Mouse (Mus musculus) forebrain, embryonic 13.5 days (tissue): ENCODE results near the gene Irs1. TPM values are rescaled to one million over a fixed set of nuclear protein-coding genes. Genes with fewer than 3 reads are reported as not detected.

Experiments used
- ATAC-seq: fragments of 200-750 bp; cut with Nextera tagmentation; 2 replicates; pipeline ENCODE4 v1.8.0; 2017
- H3K27ac ChIP-seq: fragments of 300-500 bp; sonication (generic); 2 replicates; pipeline ENCODE4 v1.5.1; 2015; ENCODE audit warnings: inconsistent platforms, mild to moderate bottlenecking, moderate library complexity
- H3K27me3 ChIP-seq: fragments of 300-500 bp; sonication (generic); 2 replicates; pipeline ENCODE4 v1.6.1; 2015; ENCODE audit warnings: mild to moderate bottlenecking, inconsistent platforms
- H3K36me3 ChIP-seq: fragments of 300-500 bp; sonication (generic); 2 replicates; pipeline ENCODE4 v1.6.1; 2015; ENCODE audit warnings: mild to moderate bottlenecking, inconsistent platforms; ENCODE audit not compliant: poor library complexity, severe bottlenecking
- H3K4me1 ChIP-seq: fragments of 300-500 bp; sonication (generic); 2 replicates; pipeline ENCODE4 v1.6.1; 2015; ENCODE audit warnings: inconsistent platforms
- H3K4me2 ChIP-seq: fragments of 300-500 bp; sonication (generic); 2 replicates; pipeline ENCODE4 v1.6.1; 2015; ENCODE audit warnings: inconsistent platforms, mild to moderate bottlenecking, moderate library complexity
- H3K4me3 ChIP-seq: fragments of 300-500 bp; sonication (generic); 2 replicates; pipeline ENCODE4 v1.5.1; 2015; ENCODE audit warnings: mild to moderate bottlenecking, inconsistent platforms
- H3K9ac ChIP-seq: fragments of 300-500 bp; sonication (generic); 2 replicates; pipeline ENCODE4 v1.6.1; 2015; ENCODE audit warnings: mild to moderate bottlenecking, inconsistent platforms
- H3K9me3 ChIP-seq: fragments of 300-500 bp; sonication (generic); replicated peaks from 2 replicates; pipeline ENCODE4 v1.6.1; 2016; ENCODE audit warnings: inconsistent platforms
- WGBS: fragments of 180-500 bp; shearing (Covaris S2); methylation state at CpG from one replicate; pipeline ENCODE4 v1.1.7; 2015; 5-methylcytosine and 5-hydroxymethylcytosine counted together
- polyA plus RNA-seq: library from polyadenylated mRNA; unstranded; fragments of >200 nt; fragmentation: Nextera tagmentation; extraction: Ambion mirVana; gene quantifications from 2 replicates; pipeline ENCODE4 v1.2.1, GENCODE M21; 2015

The Irs1 gene
- polyA plus RNA-seq, 1 experiment from 2014 or later, result 9.0 TPM

- WGBS, result 62% methylated on average over 22 of the region's 22 CpGs
- ATAC-seq, result no peak
Measured at GRCm38 (mm10) chr1:82287052-82287775, 4.0 kb downstream of the Irs1 start.

GRCm38 (mm10) chr1:82286190-82287051 lies 4.8 kb downstream of the Irs1 start:
- WGBS, result 13% methylated on average over 15 of the region's 15 CpGs

More at GRCm38 (mm10) chr1:82287052-82287775, 4.0 kb downstream of the Irs1 start:
- Histone ChIP-seq H3K9me3 (no peaks in the 10 kb centered on the region), H3K27me3 (no peaks in the 10 kb centered on the region), H3K27ac (peak overlapping the region; percentile 57; the same call in 1 of the 2 replicates), H3K4me2 (peak overlapping the region; percentile 87), H3K9ac (peak overlapping the region; percentile 74), H3K4me1 (peaks cover 70% of the 10 kb centered on the region), H3K36me3 (peaks cover 22% of the 10 kb centered on the region), H3K4me3 (peak overlapping the region; percentile 78)

GRCm38 (mm10) chr1:82285461-82286189 lies 5.6 kb downstream of the Irs1 start:
- H3K36me3 ChIP-seq, result peaks cover 22% of the 10 kb centered on the region
- peak overlapping the region; percentile 78 for H3K4me3 ChIP-seq
- no peak for ATAC-seq
- no peaks in the 10 kb centered on the region for H3K27me3 ChIP-seq
- peak overlapping the region; percentile 87 for H3K4me2 ChIP-seq
- H3K9me3 ChIP-seq, result no peaks in the 10 kb centered on the region
- WGBS, result 7% methylated on average over 5 of the region's 5 CpGs
- peak overlapping the region; percentile 57 for H3K27ac ChIP-seq
- peak overlapping the region; percentile 74 for H3K9ac ChIP-seq
- H3K4me1 ChIP-seq, result peaks cover 72% of the 10 kb centered on the region

More at GRCm38 (mm10) chr1:82286190-82287051, 4.8 kb downstream of the Irs1 start:
- Histone ChIP-seq H3K9me3 (no peaks in the 10 kb centered on the region), H3K9ac (peak overlapping the region; percentile 74), H3K27ac (peak overlapping the region; percentile 57), H3K27me3 (no peaks in the 10 kb centered on the region), H3K4me2 (peak overlapping the region; percentile 87), H3K4me3 (peak overlapping the region; percentile 78), H3K36me3 (peaks cover 22% of the 10 kb centered on the region), H3K4me1 (peaks cover 72% of the 10 kb centered on the region)
- no peak for ATAC-seq

- WGBS, result 11% methylated on average over 4 of the region's 4 CpGs
- no peaks in the 10 kb centered on the region for H3K9me3 ChIP-seq
- H3K27me3 ChIP-seq, result no peaks in the 10 kb centered on the region
- ATAC-seq, result no peak
- peak overlapping the region; percentile 78 for H3K4me3 ChIP-seq
- peak overlapping the region; percentile 76 for H3K9ac ChIP-seq
- H3K36me3 ChIP-seq, result peaks cover 22% of the 10 kb centered on the region
- peak overlapping the region; percentile 87 for H3K4me2 ChIP-seq
- H3K27ac ChIP-seq, result peak overlapping the region; percentile 97
- H3K4me1 ChIP-seq, result peaks cover 72% of the 10 kb centered on the region
Measured at GRCm38 (mm10) chr1:82284403-82284802, 6.8 kb downstream of the Irs1 start.

GRCm38 (mm10) chr1:82283901-82284301 lies 7.3 kb downstream of the Irs1 start:
- Histone ChIP-seq H3K36me3 (peaks cover 21% of the 10 kb centered on the region), H3K27me3 (no peaks in the 10 kb centered on the region), H3K9ac (peak overlapping the region; percentile 76), H3K9me3 (no peaks in the 10 kb centered on the region), H3K4me3 (peak overlapping the region; percentile 78), H3K4me2 (peak overlapping the region; percentile 87), H3K27ac (peak overlapping the region; percentile 97), H3K4me1 (peaks cover 67% of the 10 kb centered on the region)
- peak; percentile 14; the same call in 1 of the 2 replicates for ATAC-seq
- 0% methylated on average over 1 of the region's 1 CpGs for WGBS

- Histone ChIP-seq H3K27me3 (no peaks in the 10 kb centered on the region), H3K4me2 (peak overlapping the region; percentile 87), H3K36me3 (peaks cover 19% of the 10 kb centered on the region), H3K27ac (peak overlapping the region; percentile 97), H3K9ac (peak overlapping the region; percentile 76), H3K9me3 (no peaks in the 10 kb centered on the region), H3K4me3 (peak overlapping the region; percentile 78), H3K4me1 (peaks cover 59% of the 10 kb centered on the region)
- under 1% methylated on average over 35 of the region's 35 CpGs for WGBS
- peak; percentile 98 for ATAC-seq
Measured at GRCm38 (mm10) chr1:82282992-82283611, 8.1 kb downstream of the Irs1 start.

- Histone ChIP-seq H3K9ac (no peak overlapping the region), H3K36me3 (peaks cover 20% of the 10 kb centered on the region), H3K9me3 (no peaks in the 10 kb centered on the region), H3K27ac (no peak overlapping the region), H3K4me3 (no peak overlapping the region), H3K27me3 (no peaks in the 10 kb centered on the region), H3K4me2 (0 out of 2 replicates have a peak overlapping the region, but pooled peaks have one; percentile 5), H3K4me1 (peaks cover 46% of the 10 kb centered on the region)
- WGBS, result 76% methylated on average over 6 of the region's 6 CpGs
- ATAC-seq, result no peak
Measured at GRCm38 (mm10) chr1:82281823-82282222, 9.4 kb downstream of the Irs1 start.

- WGBS, result 75% methylated on average over 1 of the region's 1 CpGs
- no peaks in the 10 kb centered on the region for H3K9me3 ChIP-seq
- peaks cover 27% of the 10 kb centered on the region for H3K36me3 ChIP-seq
- no peak overlapping the region for H3K9ac ChIP-seq
- H3K27ac ChIP-seq, result no peak overlapping the region
- no peak overlapping the region for H3K4me2 ChIP-seq
- no peak overlapping the region for H3K4me3 ChIP-seq
- no peak for ATAC-seq
- H3K4me1 ChIP-seq, result peaks cover 35% of the 10 kb centered on the region
- H3K27me3 ChIP-seq, result no peaks in the 10 kb centered on the region
Measured at GRCm38 (mm10) chr1:82279768-82280167, 11.4 kb downstream of the Irs1 start.

GRCm38 (mm10) chr1:82274361-82274760 lies 16.9 kb downstream of the Irs1 start:
- Histone ChIP-seq H3K27me3 (no peaks in the 10 kb centered on the region), H3K27ac (no peak overlapping the region), H3K4me2 (no peak overlapping the region), H3K4me1 (peaks cover 30% of the 10 kb centered on the region), H3K9me3 (no peaks in the 10 kb centered on the region), H3K9ac (0 out of 2 replicates have a peak overlapping the region, but pooled peaks have one; percentile 16), H3K4me3 (no peak overlapping the region), H3K36me3 (peaks cover 30% of the 10 kb centered on the region)
- ATAC-seq, result no peak
- WGBS, result 7% methylated on average over 1 of the region's 1 CpGs

- Histone ChIP-seq H3K27me3 (no peaks in the 10 kb centered on the region), H3K9me3 (no peaks in the 10 kb centered on the region), H3K4me1 (peaks cover 30% of the 10 kb centered on the region), H3K36me3 (peaks cover 26% of the 10 kb centered on the region), H3K4me3 (no peak overlapping the region), H3K4me2 (no peak overlapping the region), H3K9ac (no peak overlapping the region), H3K27ac (peak overlapping the region; percentile 8; the same call in 1 of the 2 replicates)
- WGBS, result 7% methylated on average over 6 of the region's 6 CpGs
- ATAC-seq, result peak; percentile 26; the same call in 1 of the 2 replicates
Measured at GRCm38 (mm10) chr1:82273529-82273928, 17.7 kb downstream of the Irs1 start.

GRCm38 (mm10) chr1:82272231-82272630 lies 19.0 kb downstream of the Irs1 start:
- H3K9ac ChIP-seq, result no peak overlapping the region
- H3K9me3 ChIP-seq, result no peaks in the 10 kb centered on the region
- peaks cover 30% of the 10 kb centered on the region for H3K4me1 ChIP-seq
- no peak overlapping the region for H3K4me2 ChIP-seq
- ATAC-seq, result no peak
- H3K4me3 ChIP-seq, result no peak overlapping the region
- H3K36me3 ChIP-seq, result peaks cover 15% of the 10 kb centered on the region
- WGBS, result 49% methylated on average over 5 of the region's 5 CpGs
- H3K27ac ChIP-seq, result no peak overlapping the region
- H3K27me3 ChIP-seq, result no peaks in the 10 kb centered on the region
